Mouse (Mus musculus) kidney, adult 8-10 months (tissue): ENCODE measurements around the gene Hacd2.
A peak's percentile ranks its signal among the peaks of the same experiment; 100 is the strongest.

ENCODE experiments used
- DNase-seq, 2 experiments: peaks; one replicate each; pipeline ENCODE4 v3.0.0; 2022

The Hacd2 gene

DNA sequence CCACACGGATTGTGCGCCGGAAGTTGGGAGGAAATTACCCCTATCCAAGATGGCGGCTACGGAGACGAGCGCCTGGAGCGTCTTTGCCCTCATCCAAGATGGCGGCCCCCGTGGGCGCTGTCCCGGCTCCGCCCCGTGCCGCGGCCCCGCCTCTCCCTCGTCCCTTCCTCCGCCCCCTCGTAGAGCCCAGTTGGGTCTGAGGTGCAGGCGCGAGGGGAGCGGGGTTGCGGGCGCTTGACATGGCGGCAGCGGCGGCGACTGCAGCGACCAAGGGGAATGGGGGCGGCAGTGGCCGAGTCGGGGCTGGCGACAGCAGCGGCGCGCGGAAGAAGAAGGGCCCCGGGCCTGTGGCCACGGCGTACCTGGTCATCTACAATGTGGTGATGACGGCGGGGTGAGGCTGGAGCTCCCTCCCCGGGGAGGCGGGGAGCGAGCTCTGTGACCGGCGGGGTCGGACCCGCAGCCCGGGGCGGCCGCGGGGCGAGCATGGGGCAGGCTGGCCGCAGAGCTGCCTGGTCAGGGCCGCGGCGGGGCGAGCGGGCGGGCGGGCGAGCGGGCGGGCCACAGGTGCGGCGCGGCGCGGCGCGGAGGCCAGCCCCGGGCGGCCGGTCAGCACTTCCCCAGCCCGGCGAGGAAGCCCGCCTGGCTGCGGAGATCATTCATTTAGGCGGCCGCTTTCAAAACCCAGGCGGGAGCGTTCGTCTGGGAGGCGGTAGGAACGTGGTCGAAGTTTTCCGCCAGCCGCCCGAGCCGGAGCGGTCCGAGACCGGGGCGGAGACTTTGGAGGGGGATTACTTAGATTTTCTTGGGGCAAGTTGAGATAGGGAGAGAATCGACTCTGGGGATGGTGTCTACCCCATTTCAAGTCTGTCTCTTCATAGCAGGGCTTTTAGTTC, at the start of gene Hacd2:
TSS of gene Hacd2 (plus strand) at position 187 of the 896 bp plus-strand sequence.
- peak; percentile 96 to 97 for DNase-seq

- peak in 1 of 2 experiments; percentile 39 for DNase-seq
Measured at GRCm38 (mm10) chr16:34972471-34972870, 49.8 kb upstream of the Hacd2 start.

GRCm38 (mm10) chr16:34975544-34975943, 46.7 kb upstream of the Hacd2 start:
- no peak for DNase-seq

DNA sequence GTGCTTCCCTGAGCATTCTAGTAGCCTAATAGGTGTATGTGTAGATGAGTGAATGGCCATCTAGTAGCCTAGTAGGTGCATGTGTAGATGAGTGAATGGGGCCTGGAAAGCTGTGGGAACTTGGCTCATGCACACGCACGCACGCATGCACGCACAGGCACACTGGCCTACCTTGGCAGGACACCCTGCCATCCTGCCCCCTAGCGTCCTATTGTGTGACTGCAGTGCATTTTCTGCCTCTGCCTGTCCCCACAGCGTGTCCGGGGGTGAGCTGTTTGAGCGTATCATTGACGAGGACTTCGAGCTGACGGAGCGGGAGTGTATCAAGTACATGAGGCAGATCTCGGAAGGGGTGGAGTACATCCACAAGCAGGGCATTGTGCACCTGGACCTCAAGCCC, 45.6 kb upstream of the Hacd2 start:
- DNase-seq = peak in 1 of 2 experiments; percentile 42

DNA sequence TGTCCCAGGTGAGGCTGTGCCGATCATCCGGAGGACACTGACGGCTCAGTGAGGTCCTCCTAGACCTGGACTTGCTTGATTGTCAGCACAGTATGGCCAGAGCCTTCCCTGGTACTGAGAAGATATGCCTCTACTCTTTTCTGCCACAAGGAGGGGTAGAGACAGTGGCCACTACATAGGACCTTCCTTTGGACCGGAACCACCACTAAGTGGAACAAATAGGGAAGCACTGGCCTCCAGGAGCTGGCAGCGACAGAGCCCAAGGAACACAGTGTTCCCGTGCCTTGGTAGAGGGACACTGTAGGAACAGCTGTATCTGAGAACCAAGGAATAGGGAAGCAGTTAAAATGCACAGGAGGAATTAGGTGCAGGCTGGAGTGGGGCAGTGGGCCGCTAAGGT, 44.2 kb upstream of the Hacd2 start:
- no peak for DNase-seq

GRCm38 (mm10) chr16:34981009-34981408, 41.2 kb upstream of the Hacd2 start:
- no peak for DNase-seq

GRCm38 (mm10) chr16:34984203-34985030, 37.8 kb upstream of the Hacd2 start:
- DNase-seq = no peak

DNA sequence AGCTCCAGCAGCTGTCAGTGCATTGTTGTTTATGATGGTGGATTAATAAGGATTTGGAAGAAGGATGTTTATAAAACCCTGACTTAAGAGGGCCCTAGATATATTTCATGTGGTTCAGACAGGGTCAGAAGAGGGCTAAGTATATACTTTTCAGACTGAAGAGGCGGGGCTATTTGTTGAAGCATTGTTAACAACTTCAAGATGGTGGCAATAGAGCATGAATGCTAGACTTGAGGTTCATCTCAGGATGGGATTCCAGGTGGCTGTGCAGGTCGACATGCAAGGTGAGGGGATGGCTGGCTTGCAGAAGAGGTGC, 37.2 kb upstream of the Hacd2 start:
- DNase-seq = no peak

DNA sequence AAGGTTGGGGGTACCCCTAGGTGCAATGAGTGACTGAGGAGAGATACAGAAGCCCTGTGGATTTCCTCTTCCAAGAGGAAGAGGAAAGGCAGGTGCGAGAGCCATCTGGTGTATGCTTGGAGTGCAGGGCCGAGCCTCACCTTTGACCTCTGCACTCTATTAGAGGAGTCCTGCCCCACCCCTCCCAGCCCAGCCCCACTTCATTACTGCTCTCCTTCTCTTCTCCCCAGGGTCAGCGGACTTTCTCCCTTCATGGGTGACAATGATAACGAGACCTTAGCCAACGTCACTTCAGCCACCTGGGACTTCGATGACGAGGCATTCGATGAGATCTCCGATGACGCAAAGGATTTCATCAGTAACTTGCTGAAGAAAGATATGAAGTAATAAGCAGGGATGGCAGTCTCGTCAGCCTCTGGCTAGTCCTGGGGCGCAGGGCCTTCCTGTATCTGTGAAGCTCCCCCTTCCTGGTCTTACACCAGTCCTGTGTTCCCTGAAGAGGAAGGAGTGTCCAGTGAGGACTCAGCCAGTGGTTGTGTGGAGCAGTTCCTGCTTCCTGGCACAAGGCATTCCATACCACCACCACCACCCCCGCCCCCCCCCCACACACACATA, 35.9 kb upstream of the Hacd2 start:
- DNase-seq = no peak

DNA sequence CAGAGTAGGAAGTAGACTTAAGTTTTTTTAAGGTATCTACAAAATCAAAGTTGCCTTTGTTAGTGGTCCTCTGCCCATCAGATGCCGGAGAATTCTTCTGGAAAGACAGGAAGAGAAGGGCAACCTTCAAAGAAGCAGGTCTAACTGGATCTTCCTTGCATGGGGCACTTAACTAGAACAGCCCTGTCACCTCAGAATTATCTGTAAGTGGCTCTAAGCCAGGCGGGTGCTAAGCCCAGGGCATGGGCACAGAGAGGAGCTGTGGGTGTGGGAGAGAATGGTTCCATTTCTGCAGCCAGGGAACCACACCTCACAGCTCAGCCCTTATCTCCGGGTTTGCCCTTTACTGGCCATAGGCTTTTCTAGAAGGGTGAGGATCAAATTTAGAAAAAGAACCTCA, 30.9 kb upstream of the Hacd2 start:
- no peak for DNase-seq

GRCm38 (mm10) chr16:34992854-34993253, 29.4 kb upstream of the Hacd2 start:
- no peak for DNase-seq

- no peak for DNase-seq
Measured at GRCm38 (mm10) chr16:34993694-34994330, 28.4 kb upstream of the Hacd2 start.

GRCm38 (mm10) chr16:34994641-34995141, 27.5 kb upstream of the Hacd2 start:
- peak in 1 of 2 experiments; percentile 21 for DNase-seq

GRCm38 (mm10) chr16:34996133-34996532, 26.1 kb upstream of the Hacd2 start:
- peak; percentile 64 to 77 for DNase-seq

DNA sequence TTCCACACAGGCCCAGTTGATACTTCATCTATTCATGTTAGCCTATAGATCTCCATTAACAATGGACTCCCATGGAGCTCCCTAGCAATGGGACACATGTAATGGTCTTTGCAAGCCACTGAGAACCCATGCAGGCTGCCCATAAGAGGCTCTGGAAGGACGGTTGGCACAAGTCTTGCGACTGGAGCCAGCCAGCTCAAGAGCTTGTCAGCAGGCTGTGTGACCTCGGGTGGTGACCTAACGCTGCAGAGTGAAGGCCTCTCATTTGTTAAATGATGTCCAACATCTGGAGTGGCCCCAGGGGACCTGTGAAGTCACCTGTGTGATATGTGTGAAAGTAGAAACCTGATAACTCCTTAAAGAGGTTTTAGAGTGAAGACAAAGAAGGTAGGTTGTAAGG, 25.2 kb upstream of the Hacd2 start:
- no peak for DNase-seq

GRCm38 (mm10) chr16:34997576-34997975, 24.7 kb upstream of the Hacd2 start:
- no peak for DNase-seq

- no peak for DNase-seq
Measured at GRCm38 (mm10) chr16:34999016-34999415, 23.2 kb upstream of the Hacd2 start.

DNA sequence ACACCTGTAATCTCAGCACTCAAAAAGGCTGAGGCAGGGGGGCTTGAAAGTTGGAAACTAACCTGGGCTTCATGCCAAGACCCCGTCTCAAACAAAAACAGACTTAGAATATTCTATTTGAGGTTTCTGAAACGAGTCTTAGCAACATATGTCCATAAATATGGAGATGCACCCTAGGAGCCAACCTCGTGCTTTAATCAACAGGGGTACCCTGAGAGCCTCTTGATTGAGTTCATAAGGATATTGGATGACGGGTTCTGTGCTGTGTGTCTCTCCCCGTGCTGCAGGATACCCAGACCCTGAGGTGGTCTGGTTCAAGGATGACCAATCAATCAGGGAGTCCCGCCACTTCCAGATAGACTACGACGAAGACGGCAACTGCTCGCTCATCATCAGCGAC, 22.2 kb upstream of the Hacd2 start:
- DNase-seq = no peak

DNA sequence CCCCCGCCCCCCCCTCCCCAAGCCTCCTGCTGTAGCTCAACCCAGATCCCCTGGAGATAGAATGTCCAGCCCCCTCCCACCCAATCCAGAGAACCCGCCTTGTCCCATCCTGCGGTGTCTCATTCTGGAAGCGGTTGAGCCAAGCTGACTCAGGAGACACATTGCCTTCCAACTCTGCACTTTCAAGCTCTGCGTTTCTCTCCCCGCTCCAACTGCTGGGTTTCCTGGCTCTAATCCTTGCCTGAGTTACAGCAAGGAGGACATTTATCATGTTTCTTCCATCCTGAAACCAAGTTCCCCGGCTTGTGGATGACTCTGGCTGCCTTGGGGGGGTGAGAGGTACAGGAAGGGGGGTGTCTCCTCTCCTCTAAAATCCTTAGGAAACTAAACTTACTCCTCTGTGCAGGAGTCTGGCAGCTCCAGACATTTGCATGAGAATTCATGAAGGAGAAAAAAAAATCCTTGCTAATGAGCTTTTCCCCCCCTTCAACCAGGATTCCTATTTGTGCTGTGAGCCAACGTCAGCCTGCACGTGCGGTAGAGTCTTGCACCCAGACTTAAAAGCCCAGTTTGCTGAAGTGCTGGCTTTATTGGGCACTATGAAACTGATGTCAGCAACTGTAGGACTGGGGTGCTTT, 21.2 kb upstream of the Hacd2 start:
- DNase-seq = no peak

DNA sequence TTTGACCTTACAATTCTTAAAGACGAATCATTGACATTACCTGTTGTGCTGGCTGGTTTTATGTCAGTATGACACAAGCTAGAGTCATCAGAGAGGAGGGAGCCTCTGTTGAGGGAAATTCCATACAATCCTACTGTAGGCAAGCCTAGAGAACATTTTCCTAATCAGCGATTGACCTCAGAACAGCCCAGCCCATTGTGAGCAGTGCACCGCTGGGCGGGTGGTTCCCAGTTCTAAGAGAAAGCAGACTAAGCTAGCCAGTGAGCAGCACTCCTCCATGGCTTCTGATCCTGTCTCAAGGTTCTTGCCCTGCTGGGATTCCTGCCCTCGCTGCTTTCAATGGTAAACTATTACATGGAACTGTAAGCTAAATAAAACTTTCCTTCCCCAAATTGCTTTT, 17.9 kb upstream of the Hacd2 start:
- peak in 1 of 2 experiments; percentile 41 for DNase-seq

- peak; percentile 30 to 70 for DNase-seq
Measured at GRCm38 (mm10) chr16:35004756-35005155, 17.5 kb upstream of the Hacd2 start.

DNA sequence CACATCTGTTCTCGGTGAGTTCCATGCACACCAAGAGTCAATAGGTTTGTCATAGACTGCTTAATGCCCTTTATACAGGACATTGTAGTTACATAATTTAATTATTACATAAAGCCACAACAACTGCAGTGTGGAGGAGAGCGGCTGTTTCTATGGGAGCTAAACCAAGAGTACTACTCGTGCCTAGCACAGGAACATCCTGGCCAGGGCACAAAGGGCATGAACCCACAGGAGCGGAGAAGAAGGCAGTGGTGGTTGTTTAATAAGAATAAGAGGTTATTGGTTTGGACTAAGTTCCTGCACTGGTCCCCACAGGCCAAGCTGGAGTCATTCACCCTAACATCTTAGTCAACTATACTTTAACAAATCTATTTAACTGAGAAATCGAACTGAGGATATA, 16.0 kb upstream of the Hacd2 start:
- DNase-seq = peak; percentile 33 to 75
